Mouse (Mus musculus) CH12.LX (cell line): ENCODE measurements at regions not wholly inside any gene's neighbourhood (a gene's known extent, or its start where the extent isn't known, plus 50 kb on each side); places are given as distances from the start of the nearest gene placed in this dataset.

Experiments
- DNase-seq: peaks from one replicate; pipeline ENCODE4 v3.0.0-alpha.2; 2013; ENCODE audit errors: extremely low read depth
- H3K27ac ChIP-seq: 2 replicates; pipeline ENCODE4 v1.5.1; 2012; ENCODE audit warnings: low read depth, mild to moderate bottlenecking, control low read depth, moderate library complexity; ENCODE audit not compliant: insufficient read depth
- H3K27me3 ChIP-seq: replicated peaks from 2 replicates; pipeline ENCODE3; 2012; ENCODE audit warnings: inconsistent platforms
- H3K36me3 ChIP-seq, 2 experiments: replicated peaks in 1 of 2; 2 replicates each; pipeline versions ENCODE3 to v1.6.1; 2012; ENCODE audit warnings: inconsistent platforms in 1 of 2, low read length in 1 of 2, mild to moderate bottlenecking in 1 of 2, mixed read lengths in 1 of 2, moderate library complexity in 1 of 2; ENCODE audit not compliant: control insufficient read depth in 1 of 2, insufficient read depth in 1 of 2
- H3K4me1 ChIP-seq, 2 experiments: 2 replicates each; pipeline ENCODE4 v1.6.1; 2012; ENCODE audit warnings: inconsistent platforms in 1 of 2, moderate library complexity in 1 of 2; ENCODE audit not compliant: insufficient read depth in 2 of 2, control insufficient read depth in 1 of 2
- H3K4me2 ChIP-seq: 2 replicates; pipeline ENCODE4 v1.6.1; 2012; ENCODE audit warnings: low read depth, mild to moderate bottlenecking, control low read depth; ENCODE audit not compliant: poor library complexity, insufficient read depth, severe bottlenecking
- H3K4me3 ChIP-seq, 3 experiments: fragments of 150-350 bp in 1 of 3; sonication (generic) in 1 of 3; replicated peaks in 1 of 3; 2 replicates each; pipeline versions ENCODE3 to v1.5.1; 2011 to 2012; ENCODE audit warnings: low read depth in 2 of 3, low read length in 2 of 3, mild to moderate bottlenecking in 2 of 3, moderate library complexity in 2 of 3, control low read depth in 1 of 3, improper control_type of control experiment in 1 of 3, inconsistent platforms in 1 of 3, mixed read lengths in 1 of 3; ENCODE audit not compliant: poor library complexity in 1 of 3
- H3K79me2 ChIP-seq: replicated peaks from 2 replicates; pipeline ENCODE4 v1.6.1; 2012; ENCODE audit warnings: mild to moderate bottlenecking, moderate library complexity; ENCODE audit not compliant: control insufficient read depth, poor library complexity, insufficient read depth, severe bottlenecking; ENCODE audit errors: extremely low read depth
- H3K9ac ChIP-seq: 2 replicates; pipeline ENCODE4 v1.6.1; 2012; ENCODE audit warnings: low read depth, mild to moderate bottlenecking, control low read depth, moderate library complexity; ENCODE audit not compliant: insufficient read depth
- H3K9me3 ChIP-seq: replicated peaks from 2 replicates; pipeline ENCODE3; 2012; ENCODE audit warnings: low read length, inconsistent platforms, mixed read lengths
- CHD1 ChIP-seq: IDR thresholded peaks from 2 replicates; pipeline ENCODE4 v1.6.1; 2012; ENCODE audit warnings: low read depth, low read length, improper control_type of control experiment, inconsistent platforms
- CTCF ChIP-seq, 2 experiments: IDR thresholded peaks in 1 of 2; conservative IDR thresholded peaks in 1 of 2; 2 replicates each; pipeline ENCODE4 v1.5.1; 2011 to 2012; ENCODE audit warnings: low read depth in 2 of 2, low read length in 2 of 2, improper control_type of control experiment in 1 of 2, inconsistent platforms in 1 of 2, mild to moderate bottlenecking in 1 of 2, moderate library complexity in 1 of 2
- E2F4 ChIP-seq: IDR thresholded peaks from 2 replicates; pipeline ENCODE4 v1.6.1; 2011; ENCODE audit warnings: low read depth, low read length, improper control_type of control experiment; ENCODE audit not compliant: insufficient replicate concordance
- ELF1 ChIP-seq: IDR thresholded peaks from 2 replicates; pipeline ENCODE4 v1.6.1; 2014; ENCODE audit warnings: low read depth, mild to moderate bottlenecking, inconsistent platforms, low read length, improper control_type of control experiment
- ETS1 ChIP-seq: conservative IDR thresholded peaks from 2 replicates; pipeline ENCODE4 v1.6.1; 2012; ENCODE audit warnings: low read depth, mild to moderate bottlenecking, inconsistent platforms, low read length, improper control_type of control experiment, moderate library complexity
- GABPA ChIP-seq: IDR thresholded peaks from 2 replicates; pipeline ENCODE4 v1.6.1; 2012; ENCODE audit warnings: low read depth, low read length, improper control_type of control experiment, inconsistent platforms; ENCODE audit not compliant: insufficient replicate concordance
- HCFC1 ChIP-seq: IDR thresholded peaks from 2 replicates; pipeline ENCODE4 v1.6.1; 2012; ENCODE audit warnings: low read depth, mild to moderate bottlenecking, inconsistent platforms, low read length, improper control_type of control experiment
- MAZ ChIP-seq: IDR thresholded peaks from 2 replicates; pipeline ENCODE4 v1.6.1; 2012; ENCODE audit warnings: low read depth, mild to moderate bottlenecking, inconsistent platforms, low read length, improper control_type of control experiment, moderate library complexity
- MEF2A ChIP-seq: IDR thresholded peaks from 2 replicates; pipeline ENCODE4 v1.6.1; 2014; ENCODE audit warnings: low read depth, mild to moderate bottlenecking, inconsistent platforms, low read length, improper control_type of control experiment, borderline replicate concordance
- MXI1 ChIP-seq: IDR thresholded peaks from 2 replicates; pipeline ENCODE4 v1.6.1; 2011; ENCODE audit warnings: mild to moderate bottlenecking, low read depth, low read length, improper control_type of control experiment
- MYC ChIP-seq: IDR thresholded peaks from 2 replicates; pipeline ENCODE4 v1.6.1; 2011; ENCODE audit warnings: low read depth, mild to moderate bottlenecking, improper control_type of control experiment, low read length
- NRF1 ChIP-seq: IDR thresholded peaks from 2 replicates; pipeline ENCODE4 v1.6.1; 2014; ENCODE audit warnings: low read depth, mild to moderate bottlenecking, inconsistent platforms, low read length, improper control_type of control experiment, moderate library complexity
- RCOR1 ChIP-seq: conservative IDR thresholded peaks from 2 replicates; pipeline ENCODE4 v1.6.1; 2012; ENCODE audit warnings: low read depth, mild to moderate bottlenecking, inconsistent platforms, low read length, improper control_type of control experiment
- SIN3A ChIP-seq: IDR thresholded peaks from 2 replicates; pipeline ENCODE4 v1.6.1; 2012; ENCODE audit warnings: low read length, improper control_type of control experiment, inconsistent platforms
- TBP ChIP-seq: conservative IDR thresholded peaks from 2 replicates; pipeline ENCODE4 v1.6.1; 2011; ENCODE audit warnings: low read depth, low read length, improper control_type of control experiment
- UBTF ChIP-seq: IDR thresholded peaks from 2 replicates; pipeline ENCODE4 v1.6.1; 2012; ENCODE audit warnings: low read depth, mild to moderate bottlenecking, inconsistent platforms, low read length, improper control_type of control experiment, moderate library complexity
- ZKSCAN1 ChIP-seq: IDR thresholded peaks from 2 replicates; pipeline ENCODE4 v1.6.1; 2012; ENCODE audit warnings: low read depth, inconsistent platforms, low read length, improper control_type of control experiment, borderline replicate concordance
- ZMIZ1 ChIP-seq: IDR thresholded peaks from 2 replicates; pipeline ENCODE4 v1.6.1; 2012; ENCODE audit warnings: low read depth, mild to moderate bottlenecking, inconsistent platforms, low read length, improper control_type of control experiment
- dilution Hi-C: fragments of 300-500 bp; cut with MboI; formaldehyde crosslinking; loops from 2 replicates; pipeline ENCODE4 v1.14.3; 2020; ENCODE audit warnings: low sequenced_read_pairs; ENCODE audit not compliant: extremely low pct_unique_long_range_greater_than_20kb, extremely low pct_ligation_motif_present
- in situ Hi-C: fragments of 300-500 bp; cut with MboI; formaldehyde crosslinking; loops from 3 replicates; pipeline ENCODE4 v1.14.3; 2019; ENCODE audit warnings: low sequenced_read_pairs, low pct_ligation_motif_present, low pct_unique_long_range_greater_than_20kb, mixed read lengths

DNA sequence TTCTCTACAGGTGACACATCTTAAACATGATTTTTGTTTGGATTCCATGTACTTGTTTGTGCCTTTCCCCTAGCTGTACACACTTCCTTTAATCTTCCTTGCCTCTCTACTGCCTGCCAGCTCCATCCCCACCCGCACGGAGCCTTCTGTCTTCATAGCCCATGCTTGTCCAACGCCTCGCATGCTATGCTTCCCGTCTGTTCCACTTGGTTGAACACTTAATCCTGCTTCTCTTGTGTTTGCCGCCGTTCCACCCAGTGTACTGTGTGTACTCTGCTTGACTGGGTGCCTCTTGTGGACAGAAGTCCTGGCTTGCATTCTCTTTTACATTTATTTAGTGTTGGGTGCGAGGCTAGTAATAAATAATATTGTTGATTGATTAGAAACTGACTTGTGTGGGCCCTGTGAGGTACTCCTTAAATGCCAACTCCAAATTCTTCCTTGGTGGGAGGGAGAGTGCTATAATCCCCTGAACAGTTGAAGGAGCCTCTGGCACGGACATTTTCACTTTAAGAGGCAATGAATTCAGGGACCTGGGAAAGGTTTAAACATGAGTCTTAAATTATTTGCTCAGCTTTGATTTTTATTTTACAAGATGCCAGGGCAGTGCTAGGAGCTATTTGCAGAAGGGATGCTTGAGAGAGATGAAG is 88.9 kb upstream of the Klhl29 start:
- H3K27ac ChIP-seq = no peak overlapping the region
- H3K4me3 ChIP-seq = no peak overlapping the region
- no peak for TF ChIP-seq MAZ
- no peak for TF ChIP-seq ZKSCAN1
- TF ChIP-seq E2F4 = no peak
- TF ChIP-seq ETS1 = no peak
- no peak for TF ChIP-seq NRF1
- H3K36me3 ChIP-seq = no peaks in the 10 kb centered on the region
- H3K9me3 ChIP-seq = no peaks in the 10 kb centered on the region
- H3K4me2 ChIP-seq = no peak overlapping the region
- H3K79me2 ChIP-seq = no peaks in the 10 kb centered on the region
- dilution Hi-C loops (no loop called here), in situ Hi-C loops (no loop called here)
- H3K27me3 ChIP-seq = no peaks in the 10 kb centered on the region
- H3K9ac ChIP-seq = no peak overlapping the region
- no peak for DNase-seq
- peaks cover 0 to 4% of the 10 kb centered on the region in 2 experiments; a peak in 2 of 4 replicates for H3K4me1 ChIP-seq

DNA sequence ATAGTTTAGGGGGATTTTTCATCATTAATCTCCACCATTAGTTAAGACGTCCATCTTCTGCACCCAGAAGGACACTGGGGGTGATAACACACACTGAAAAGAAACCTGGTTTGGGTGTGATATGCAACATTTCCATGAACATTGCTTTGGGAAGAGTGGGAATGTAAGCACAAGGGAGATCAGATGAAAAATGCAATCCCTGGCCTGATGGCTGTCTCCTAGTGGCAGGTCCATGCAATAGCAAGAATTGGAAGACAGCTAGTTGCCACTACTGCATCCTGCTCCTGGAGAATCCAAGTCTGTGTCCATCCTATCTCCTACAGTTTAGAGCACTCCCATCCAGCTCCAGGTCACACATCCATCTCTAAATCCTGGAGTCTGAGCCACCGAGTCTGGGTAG is 77.7 kb upstream of the Klhl29 start:
- H3K79me2 ChIP-seq = no peaks in the 10 kb centered on the region
- dilution Hi-C loops = no loop called here
- no peak overlapping the region for H3K4me2 ChIP-seq
- no peaks in the 10 kb centered on the region for H3K27me3 ChIP-seq
- H3K4me3 ChIP-seq = no peak overlapping the region
- in situ Hi-C loops = no loop called here
- no peak for DNase-seq
- no peak for TF ChIP-seq HCFC1
- no peak for TF ChIP-seq MEF2A
- no peak for TF ChIP-seq SIN3A
- TF ChIP-seq CTCF (conservative IDR thresholded peaks at IDR 0.05 in 1 of 2, IDR thresholded peaks at IDR 0.05 in 1 of 2; ENCODE audit: low read depth in 2 of 2, low read length in 2 of 2) = peak in 1 of 2 experiments; percentile 38; a peak in 1 of 4 replicates
- no peak for TF ChIP-seq UBTF
- TF ChIP-seq GABPA = no peak
- H3K27ac ChIP-seq = no peak overlapping the region
- H3K9ac ChIP-seq = no peak overlapping the region
- no peaks in the 10 kb centered on the region for H3K9me3 ChIP-seq
- no peaks in the 10 kb centered on the region for H3K4me1 ChIP-seq
- H3K36me3 ChIP-seq = no peaks in the 10 kb centered on the region

DNA sequence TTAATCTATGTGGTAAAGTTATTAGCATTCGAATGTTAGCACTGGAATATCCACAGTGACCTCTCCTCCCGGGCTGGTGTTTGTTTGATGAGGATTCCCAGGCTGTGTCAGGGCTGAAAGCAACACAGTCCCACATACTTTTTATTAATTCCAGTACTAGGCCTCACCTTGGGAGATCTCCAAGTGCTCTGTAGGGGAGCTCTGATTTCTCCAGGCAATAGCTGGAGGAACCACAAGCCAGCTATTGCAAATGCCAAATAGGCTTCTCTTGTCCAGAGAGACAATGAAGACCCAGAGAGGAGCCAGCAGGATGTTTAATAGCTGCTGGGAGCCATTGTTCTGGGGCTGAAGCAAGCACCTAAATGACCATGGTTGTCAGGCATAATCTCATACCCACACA is 68.2 kb upstream of the Klhl29 start:
- H3K9ac ChIP-seq = no peak overlapping the region
- H3K27ac ChIP-seq = no peak overlapping the region
- H3K27me3 ChIP-seq = no peaks in the 10 kb centered on the region
- no peak for DNase-seq
- no peaks in the 10 kb centered on the region for H3K4me1 ChIP-seq
- no peak overlapping the region for H3K4me2 ChIP-seq
- no peak overlapping the region for H3K4me3 ChIP-seq
- no peak for TF ChIP-seq MAZ
- TF ChIP-seq RCOR1 = no peak
- TF ChIP-seq MXI1 = no peak
- TF ChIP-seq HCFC1 = no peak
- no peak for TF ChIP-seq ELF1
- TF ChIP-seq TBP = no peak
- no peak for TF ChIP-seq CHD1
- no peak for TF ChIP-seq ZMIZ1
- TF ChIP-seq MYC = no peak
- dilution Hi-C loops (no loop called here), in situ Hi-C loops (no loop called here)
- H3K36me3 ChIP-seq = no peaks in the 10 kb centered on the region
- no peaks in the 10 kb centered on the region for H3K79me2 ChIP-seq
- no peaks in the 10 kb centered on the region for H3K9me3 ChIP-seq
